Mouse (Mus musculus) heart, embryonic 13.5 days (tissue): ENCODE measurements around the gene BC025920. TPM values are rescaled to one million over a fixed set of nuclear protein-coding genes. Genes with fewer than 3 reads are reported as not detected.
"Not testable (repeated sequence)": the region's sequence is repeated elsewhere in the genome, so short reads cannot be mapped to it uniquely, and the experiment has no call there.

Source experiments
- ATAC-seq: fragments of 200-750 bp; cut with Nextera tagmentation; 2 replicates; pipeline ENCODE4 v1.8.0; 2017; ENCODE audit warnings: moderate TSS enrichment; ENCODE audit not compliant: insufficient number of reproducible peaks, low FRiP score, low TSS enrichment; ENCODE audit errors: extremely low read depth
- H3K27ac ChIP-seq: fragments of 300-500 bp; sonication (generic); replicated peaks from 2 replicates; pipeline ENCODE4 v1.5.1; 2015; ENCODE audit warnings: moderate library complexity, mild to moderate bottlenecking, inconsistent platforms
- H3K27me3 ChIP-seq: fragments of 300-500 bp; sonication (generic); replicated peaks from 2 replicates; pipeline ENCODE4 v1.6.1; 2015; ENCODE audit warnings: mild to moderate bottlenecking, inconsistent platforms
- H3K36me3 ChIP-seq: fragments of 300-500 bp; sonication (generic); 2 replicates; pipeline ENCODE4 v1.6.1; 2015; ENCODE audit warnings: mild to moderate bottlenecking, inconsistent platforms
- H3K4me1 ChIP-seq: fragments of 300-500 bp; sonication (generic); 2 replicates; pipeline ENCODE4 v1.6.1; 2015; ENCODE audit warnings: inconsistent platforms
- H3K4me2 ChIP-seq: fragments of 300-500 bp; sonication (generic); 2 replicates; pipeline ENCODE4 v1.6.1; 2015; ENCODE audit warnings: inconsistent platforms, mild to moderate bottlenecking, moderate library complexity
- H3K4me3 ChIP-seq: fragments of 300-500 bp; sonication (generic); 2 replicates; pipeline ENCODE4 v1.5.1; 2015; ENCODE audit warnings: moderate library complexity, mild to moderate bottlenecking, inconsistent platforms
- H3K9ac ChIP-seq: fragments of 300-500 bp; sonication (generic); 2 replicates; pipeline ENCODE4 v1.6.1; 2015; ENCODE audit warnings: inconsistent platforms, mild to moderate bottlenecking, moderate library complexity
- H3K9me3 ChIP-seq: fragments of 300-500 bp; sonication (generic); 2 replicates; pipeline ENCODE4 v1.6.1; 2016; ENCODE audit warnings: inconsistent platforms
- WGBS: fragments of 180-500 bp; shearing (Covaris S2); methylation state at CpG from one replicate; pipeline ENCODE4 v1.1.7; 2015; ENCODE audit warnings: mixed read lengths; 5-methylcytosine and 5-hydroxymethylcytosine counted together
- polyA plus RNA-seq: library from polyadenylated mRNA; unstranded; fragments of >200 nt; fragmentation: Nextera tagmentation; extraction: Ambion mirVana; gene quantifications from 2 replicates; pipeline ENCODE4 v1.2.1, GENCODE M21; 2015

The BC025920 gene
- polyA plus RNA-seq, 1 experiment from 2014 or later: 0.44 TPM

GRCm38 (mm10) chr10:81633253-81634099, 27.4 kb downstream of the BC025920 start:
- Histone ChIP-seq H3K36me3 (no peaks in the 10 kb centered on the region), H3K9ac (peak overlapping the region; percentile 81), H3K4me3 (peak overlapping the region; percentile 63), H3K27me3 (no peaks in the 10 kb centered on the region; the same call in 1 of the 2 replicates), H3K4me2 (peak overlapping the region; percentile 72), H3K9me3 (no peaks in the 10 kb centered on the region), H3K4me1 (peaks cover 16% of the 10 kb centered on the region), H3K27ac (peak overlapping the region; percentile 66)
- ATAC-seq: peak; percentile 85
- 3% methylated on average over 37 of the region's 37 CpGs for WGBS

- Histone ChIP-seq H3K4me2 (no peak overlapping the region), H3K4me1 (peaks cover 28% of the 10 kb centered on the region), H3K9ac (no peak overlapping the region), H3K36me3 (no peaks in the 10 kb centered on the region), H3K4me3 (no peak overlapping the region), H3K27me3 (no peaks in the 10 kb centered on the region; the same call in 1 of the 2 replicates), H3K27ac (no peak overlapping the region), H3K9me3 (no peaks in the 10 kb centered on the region)
- no peak for ATAC-seq
- 11% methylated on average over 8 of the region's 8 CpGs for WGBS
These were observed 30.3 kb downstream of the BC025920 start for GRCm38 (mm10) chr10:81636338-81636737.

GRCm38 (mm10) chr10:81638101-81638500, 32.0 kb downstream of the BC025920 start:
- Histone ChIP-seq H3K27me3 (no peaks in the 10 kb centered on the region), H3K36me3 (no peaks in the 10 kb centered on the region), H3K4me3 (no peak overlapping the region), H3K4me2 (no peak overlapping the region), H3K9me3 (no peaks in the 10 kb centered on the region), H3K27ac (no peak overlapping the region), H3K4me1 (peaks cover 43% of the 10 kb centered on the region), H3K9ac (no peak overlapping the region)
- WGBS: 66% methylated on average over 6 of the region's 6 CpGs
- ATAC-seq: no peak

- peaks cover 40% of the 10 kb centered on the region for H3K4me1 ChIP-seq
- H3K36me3 ChIP-seq, H3K4me3 ChIP-seq, ATAC-seq, H3K4me2 ChIP-seq, H3K27me3 ChIP-seq, H3K9me3 ChIP-seq, H3K9ac ChIP-seq, H3K27ac ChIP-seq: not testable (repeated sequence)
- 42% methylated on average over 4 of the region's 4 CpGs for WGBS
These were observed 34.8 kb downstream of the BC025920 start for GRCm38 (mm10) chr10:81640825-81641224.

- Histone ChIP-seq H3K9me3 (no peaks in the 10 kb centered on the region), H3K36me3 (no peaks in the 10 kb centered on the region), H3K27me3 (no peaks in the 10 kb centered on the region), H3K4me2 (no peak overlapping the region; the same call in 1 of the 2 replicates), H3K27ac (no peak overlapping the region), H3K4me1 (peaks cover 35% of the 10 kb centered on the region), H3K4me3 (no peak overlapping the region), H3K9ac (0 out of 2 replicates have a peak overlapping the region, but pooled peaks have one; percentile 96)
- 91% methylated on average over 2 of the region's 2 CpGs for WGBS
- no peak for ATAC-seq
These were observed 35.5 kb downstream of the BC025920 start for GRCm38 (mm10) chr10:81641566-81641965.

GRCm38 (mm10) chr10:81641978-81642647, 36.0 kb downstream of the BC025920 start:
- no peak for ATAC-seq
- H3K27me3 ChIP-seq: no peaks in the 10 kb centered on the region
- H3K9me3 ChIP-seq: no peaks in the 10 kb centered on the region
- peak overlapping the region; percentile 96 for H3K9ac ChIP-seq
- 76% methylated on average over 8 of the region's 8 CpGs for WGBS
- H3K36me3 ChIP-seq: 0 out of 2 replicates have a peak, but pooled peaks cover 4% of the 10 kb centered on the region
- peak overlapping the region; percentile 74 for H3K4me3 ChIP-seq
- H3K4me1 ChIP-seq: peaks cover 35% of the 10 kb centered on the region
- H3K4me2 ChIP-seq: peak overlapping the region; percentile 87
- H3K27ac ChIP-seq: peak overlapping the region; percentile 96; the same call in 1 of the 2 replicates

- H3K4me1 ChIP-seq: peaks cover 35% of the 10 kb centered on the region
- H3K9me3 ChIP-seq: no peaks in the 10 kb centered on the region
- peak overlapping the region; percentile 74 for H3K4me3 ChIP-seq
- ATAC-seq: no peak
- 0 out of 2 replicates have a peak, but pooled peaks cover 4% of the 10 kb centered on the region for H3K36me3 ChIP-seq
- no peaks in the 10 kb centered on the region for H3K27me3 ChIP-seq
- 21% methylated on average over 24 of the region's 24 CpGs for WGBS
- H3K4me2 ChIP-seq: peak overlapping the region; percentile 87
- peak overlapping the region; percentile 96 for H3K9ac ChIP-seq
- H3K27ac ChIP-seq: peak overlapping the region; percentile 96
These were observed 36.8 kb downstream of the BC025920 start for GRCm38 (mm10) chr10:81642648-81643448.

- WGBS: under 1% methylated on average over 75 of the region's 75 CpGs
- H3K4me2 ChIP-seq: peak overlapping the region; percentile 87
- 0 out of 2 replicates have a peak, but pooled peaks cover 4% of the 10 kb centered on the region for H3K36me3 ChIP-seq
- peak; percentile 79 for ATAC-seq
- no peaks in the 10 kb centered on the region for H3K27me3 ChIP-seq
- H3K9me3 ChIP-seq: no peaks in the 10 kb centered on the region
- peak overlapping the region; percentile 96 for H3K27ac ChIP-seq
- peaks cover 37% of the 10 kb centered on the region for H3K4me1 ChIP-seq
- H3K4me3 ChIP-seq: peak overlapping the region; percentile 74
- H3K9ac ChIP-seq: peak overlapping the region; percentile 96
These were observed 37.5 kb downstream of the BC025920 start for GRCm38 (mm10) chr10:81643449-81644055.

GRCm38 (mm10) chr10:81644162-81644561, 38.1 kb downstream of the BC025920 start:
- H3K27ac ChIP-seq: peak overlapping the region; percentile 96
- H3K36me3 ChIP-seq: 0 out of 2 replicates have a peak, but pooled peaks cover 4% of the 10 kb centered on the region
- WGBS: 46% methylated on average over 2 of the region's 2 CpGs
- no peak for ATAC-seq
- H3K9me3 ChIP-seq: no peaks in the 10 kb centered on the region
- H3K4me1 ChIP-seq: peaks cover 38% of the 10 kb centered on the region
- H3K9ac ChIP-seq: peak overlapping the region; percentile 96
- H3K27me3 ChIP-seq: no peaks in the 10 kb centered on the region
- H3K4me3 ChIP-seq: peak overlapping the region; percentile 74
- peak overlapping the region; percentile 87 for H3K4me2 ChIP-seq

GRCm38 (mm10) chr10:81644716-81645115, 38.6 kb downstream of the BC025920 start:
- no peak for ATAC-seq
- peak overlapping the region; percentile 87; the same call in 1 of the 2 replicates for H3K4me2 ChIP-seq
- H3K4me1 ChIP-seq: peaks cover 32% of the 10 kb centered on the region
- H3K36me3 ChIP-seq: 0 out of 2 replicates have a peak, but pooled peaks cover 4% of the 10 kb centered on the region
- 89% methylated on average over 18 of the region's 18 CpGs for WGBS
- H3K9me3 ChIP-seq: no peaks in the 10 kb centered on the region
- no peaks in the 10 kb centered on the region for H3K27me3 ChIP-seq
- H3K27ac ChIP-seq: no peak overlapping the region
- H3K4me3 ChIP-seq: no peak overlapping the region
- no peak overlapping the region for H3K9ac ChIP-seq
